Mouse (Mus musculus): ENCODE measurements around the gene Plekho2. TPM values are rescaled to one million over a fixed set of nuclear protein-coding genes. Genes with fewer than 3 reads are reported as not detected.

Plekho2 gene
- polyA plus RNA-seq, 1 experiment from 2014 or later, result 13.0 TPM

GRCm38 (mm10) chr9:65529659-65530058 lies 50.2 kb downstream of the Plekho2 start:
- peaks cover 9% of the 10 kb centered on the region; the same call in 1 of the 2 replicates for H3K4me1 ChIP-seq
- WGBS, result 69% methylated on average over 8 of the region's 8 CpGs
- H3K36me3 ChIP-seq, result no peaks in the 10 kb centered on the region
- H3K9me3 ChIP-seq (replicated peaks), result no peaks in the 10 kb centered on the region
- no peak for DNase-seq (ENCODE audit: low spot score)
- H3K27me3 ChIP-seq (ENCODE audit: low read depth, poor library complexity, severe bottlenecking), result no peaks in the 10 kb centered on the region
- H3K27ac ChIP-seq, result no peak overlapping the region
- no peak overlapping the region for H3K4me3 ChIP-seq

GRCm38 (mm10) chr9:65528417-65529038 lies 51.3 kb downstream of the Plekho2 start:
- Histone ChIP-seq H3K4me1 (peaks cover 15% of the 10 kb centered on the region), H3K9me3 (replicated peaks) (no peaks in the 10 kb centered on the region), H3K4me3 (no peak overlapping the region), H3K27ac (0 out of 2 replicates have a peak overlapping the region, but pooled peaks have one; percentile 12), H3K27me3 (ENCODE audit: low read depth, poor library complexity, severe bottlenecking) (no peaks in the 10 kb centered on the region), H3K36me3 (no peaks in the 10 kb centered on the region)
- 81% methylated on average over 6 of the region's 6 CpGs for WGBS
- no peak for DNase-seq (ENCODE audit: low spot score)

GRCm38 (mm10) chr9:65525445-65526195 lies 54.2 kb downstream of the Plekho2 start:
- Histone ChIP-seq H3K4me1 (peaks cover 18% of the 10 kb centered on the region), H3K36me3 (no peaks in the 10 kb centered on the region), H3K9me3 (replicated peaks) (no peaks in the 10 kb centered on the region), H3K27ac (no peak overlapping the region), H3K27me3 (ENCODE audit: low read depth, poor library complexity, severe bottlenecking) (0 out of 2 replicates have a peak, but pooled peaks cover 7% of the 10 kb centered on the region), H3K4me3 (no peak overlapping the region)
- 80% methylated on average over 10 of the region's 10 CpGs for WGBS
- DNase-seq (ENCODE audit: low spot score), result no peak

- Histone ChIP-seq H3K4me1 (peaks cover 28% of the 10 kb centered on the region), H3K9me3 (replicated peaks) (no peaks in the 10 kb centered on the region), H3K27me3 (ENCODE audit: low read depth, poor library complexity, severe bottlenecking) (0 out of 2 replicates have a peak, but pooled peaks cover 11% of the 10 kb centered on the region), H3K36me3 (no peaks in the 10 kb centered on the region), H3K27ac (peak overlapping the region; percentile 73), H3K4me3 (no peak overlapping the region)
- 25% methylated on average over 14 of the region's 14 CpGs for whole genome bisulfite sequencing
- DNase-seq (ENCODE audit: low spot score), result peak; percentile 84
Observed at GRCm38 (mm10) chr9:65523611-65524364, 56.1 kb downstream of the Plekho2 start.

GRCm38 (mm10) chr9:65520505-65520876 lies 59.3 kb downstream of the Plekho2 start:
- Histone ChIP-seq H3K36me3 (no peaks in the 10 kb centered on the region), H3K4me3 (peak overlapping the region; percentile 45), H3K27ac (no peak overlapping the region), H3K27me3 (ENCODE audit: low read depth, poor library complexity, severe bottlenecking) (0 out of 2 replicates have a peak, but pooled peaks cover 11% of the 10 kb centered on the region), H3K9me3 (replicated peaks) (no peaks in the 10 kb centered on the region), H3K4me1 (peaks cover 24% of the 10 kb centered on the region)
- 19% methylated on average over 11 of the region's 11 CpGs for WGBS
- no peak for DNase-seq (ENCODE audit: low spot score)

GRCm38 (mm10) chr9:65519807-65520504 lies 59.9 kb downstream of the Plekho2 start, which contains the start of gene Ankdd1a:
Gene Ankdd1a (minus strand): TSS chr9:65520193.
- Histone ChIP-seq H3K27me3 (ENCODE audit: low read depth, poor library complexity, severe bottlenecking) (0 out of 2 replicates have a peak, but pooled peaks cover 11% of the 10 kb centered on the region), H3K27ac (no peak within 1 kb of the TSS), H3K4me3 (peak within 1 kb of the TSS; percentile 45), H3K4me1 (peaks cover 27% of the 10 kb centered on the region), H3K9me3 (replicated peaks) (no peaks in the 10 kb centered on the region), H3K36me3 (no peaks in the 10 kb centered on the region)
- WGBS, result 7% methylated on average over 25 of the region's 25 CpGs
- DNase-seq (ENCODE audit: low spot score), result peak; percentile 66

GRCm38 (mm10) chr9:65514851-65515261 lies 65.0 kb downstream of the Plekho2 start:
- no peaks in the 10 kb centered on the region for H3K36me3 ChIP-seq
- no peak for DNase-seq (ENCODE audit: low spot score)
- H3K27ac ChIP-seq, result no peak overlapping the region
- H3K27me3 ChIP-seq (ENCODE audit: low read depth, poor library complexity, severe bottlenecking), result 0 out of 2 replicates have a peak, but pooled peaks cover 4% of the 10 kb centered on the region
- no peak overlapping the region for H3K4me3 ChIP-seq
- 46% methylated on average over 3 of the region's 3 CpGs for WGBS
- peaks cover 22% of the 10 kb centered on the region for H3K4me1 ChIP-seq
- no peaks in the 10 kb centered on the region for H3K9me3 ChIP-seq (replicated peaks)

GRCm38 (mm10) chr9:65514431-65514830 lies 65.4 kb downstream of the Plekho2 start:
- no peak overlapping the region for H3K27ac ChIP-seq
- H3K4me1 ChIP-seq, result peaks cover 19% of the 10 kb centered on the region
- 0 out of 2 replicates have a peak, but pooled peaks cover 2% of the 10 kb centered on the region for H3K27me3 ChIP-seq (ENCODE audit: low read depth, poor library complexity, severe bottlenecking)
- H3K9me3 ChIP-seq (replicated peaks), result no peaks in the 10 kb centered on the region
- WGBS, result 84% methylated on average over 8 of the region's 8 CpGs
- H3K36me3 ChIP-seq, result no peaks in the 10 kb centered on the region
- no peak overlapping the region for H3K4me3 ChIP-seq
- no peak for DNase-seq (ENCODE audit: low spot score)

- H3K4me1 ChIP-seq, result peaks cover 24% of the 10 kb centered on the region
- H3K27ac ChIP-seq, result no peak overlapping the region
- H3K36me3 ChIP-seq, result no peaks in the 10 kb centered on the region
- WGBS, result 72% methylated on average over 3 of the region's 3 CpGs
- no peak for DNase-seq (ENCODE audit: low spot score)
- no peaks in the 10 kb centered on the region for H3K9me3 ChIP-seq (replicated peaks)
- H3K27me3 ChIP-seq (ENCODE audit: low read depth, poor library complexity, severe bottlenecking), result no peaks in the 10 kb centered on the region
- no peak overlapping the region for H3K4me3 ChIP-seq
Observed at GRCm38 (mm10) chr9:65512520-65512919, 67.3 kb downstream of the Plekho2 start.

- no peak for DNase-seq (ENCODE audit: low spot score)
- no peaks in the 10 kb centered on the region for H3K27me3 ChIP-seq (ENCODE audit: low read depth, poor library complexity, severe bottlenecking)
- peaks cover 18% of the 10 kb centered on the region for H3K4me1 ChIP-seq
- no peak overlapping the region for H3K4me3 ChIP-seq
- 78% methylated on average over 7 of the region's 7 CpGs for WGBS
- H3K9me3 ChIP-seq (replicated peaks), result no peaks in the 10 kb centered on the region
- no peaks in the 10 kb centered on the region for H3K36me3 ChIP-seq
- no peak overlapping the region for H3K27ac ChIP-seq
Observed at GRCm38 (mm10) chr9:65508449-65508848, 71.4 kb downstream of the Plekho2 start.

- 87% methylated on average over 21 of the region's 21 CpGs for WGBS
- no peak for DNase-seq (ENCODE audit: low spot score)
- Histone ChIP-seq H3K27me3 (ENCODE audit: low read depth, poor library complexity, severe bottlenecking) (no peaks in the 10 kb centered on the region), H3K4me1 (peaks cover 13% of the 10 kb centered on the region), H3K4me3 (no peak overlapping the region), H3K36me3 (no peaks in the 10 kb centered on the region), H3K27ac (no peak overlapping the region), H3K9me3 (replicated peaks) (no peaks in the 10 kb centered on the region)
Observed at GRCm38 (mm10) chr9:65502721-65503505, 76.9 kb downstream of the Plekho2 start.

Data from limb, embryonic 10.5 days (tissue).